Mouse (Mus musculus): ENCODE results near the gene Crcp. TPM values are rescaled to one million over a fixed set of nuclear protein-coding genes. Genes with fewer than 3 reads are reported as not detected.

Crcp gene
- total RNA-seq, 2 experiments from 2014 or later, result 30.1 to 33.7 TPM

DNA sequence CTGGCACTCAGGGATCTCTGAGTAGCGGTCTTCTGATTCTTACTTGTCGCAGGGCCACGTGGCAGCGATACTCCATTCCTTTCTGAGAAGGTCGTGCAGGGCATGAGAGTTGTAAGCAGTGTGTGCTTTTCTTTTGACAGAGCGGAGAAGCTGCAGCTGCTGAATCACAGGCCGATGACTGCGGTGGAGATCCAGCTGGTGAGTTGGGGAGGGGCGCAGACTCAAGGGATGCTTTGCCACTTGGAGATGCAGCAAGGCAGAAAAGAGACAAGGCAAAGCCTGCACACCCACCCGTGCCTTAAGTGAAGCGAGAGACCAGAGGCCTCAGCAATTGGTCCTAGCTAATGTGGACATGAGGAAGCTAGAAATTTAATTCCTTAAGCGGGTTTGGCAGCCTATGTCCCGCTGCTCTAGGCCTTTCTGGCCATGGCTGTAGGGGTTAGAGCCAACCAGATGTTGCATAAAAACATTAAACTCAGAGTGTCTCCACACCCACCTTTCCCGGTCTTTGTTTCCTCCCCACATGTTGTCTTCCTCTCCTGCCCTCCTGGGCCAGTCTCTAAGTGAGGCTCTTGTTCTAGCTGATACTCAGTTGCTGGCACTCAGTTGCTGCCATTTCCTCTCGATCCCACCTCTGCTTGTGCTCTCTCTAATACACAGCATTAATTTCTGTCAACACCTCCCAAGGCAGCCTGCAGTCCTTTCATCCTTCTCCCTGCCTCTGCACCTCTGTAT is 19.9 kb downstream of the Crcp start:
- no peak for DNase-seq (ENCODE audit: low spot score in 2 of 2)
- intact Hi-C loops (cut with DNase I), result no loop called here

DNA sequence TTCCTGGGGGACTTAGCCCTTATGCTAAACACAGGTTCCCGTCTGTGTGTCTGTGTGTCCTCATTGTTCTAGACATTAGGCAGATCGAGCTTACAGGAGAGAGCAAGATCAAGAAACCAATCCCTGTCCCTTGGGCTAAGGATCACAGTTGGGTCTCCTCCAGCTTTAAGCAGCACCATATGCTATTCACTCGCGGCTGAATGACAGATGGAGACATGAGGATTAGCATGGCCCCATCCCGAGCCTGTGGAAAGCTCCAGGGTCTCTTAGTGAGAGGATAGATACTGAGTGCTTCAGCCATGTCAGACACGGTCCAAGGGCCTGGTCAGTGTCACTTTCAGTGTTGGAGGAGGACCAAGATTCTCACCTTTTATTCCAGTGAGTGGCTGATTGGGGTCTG is 21.3 kb downstream of the Crcp start:
- DNase-seq (ENCODE audit: low spot score in 2 of 2), result no peak
- intact Hi-C loops (cut with DNase I), result no loop called here

DNA sequence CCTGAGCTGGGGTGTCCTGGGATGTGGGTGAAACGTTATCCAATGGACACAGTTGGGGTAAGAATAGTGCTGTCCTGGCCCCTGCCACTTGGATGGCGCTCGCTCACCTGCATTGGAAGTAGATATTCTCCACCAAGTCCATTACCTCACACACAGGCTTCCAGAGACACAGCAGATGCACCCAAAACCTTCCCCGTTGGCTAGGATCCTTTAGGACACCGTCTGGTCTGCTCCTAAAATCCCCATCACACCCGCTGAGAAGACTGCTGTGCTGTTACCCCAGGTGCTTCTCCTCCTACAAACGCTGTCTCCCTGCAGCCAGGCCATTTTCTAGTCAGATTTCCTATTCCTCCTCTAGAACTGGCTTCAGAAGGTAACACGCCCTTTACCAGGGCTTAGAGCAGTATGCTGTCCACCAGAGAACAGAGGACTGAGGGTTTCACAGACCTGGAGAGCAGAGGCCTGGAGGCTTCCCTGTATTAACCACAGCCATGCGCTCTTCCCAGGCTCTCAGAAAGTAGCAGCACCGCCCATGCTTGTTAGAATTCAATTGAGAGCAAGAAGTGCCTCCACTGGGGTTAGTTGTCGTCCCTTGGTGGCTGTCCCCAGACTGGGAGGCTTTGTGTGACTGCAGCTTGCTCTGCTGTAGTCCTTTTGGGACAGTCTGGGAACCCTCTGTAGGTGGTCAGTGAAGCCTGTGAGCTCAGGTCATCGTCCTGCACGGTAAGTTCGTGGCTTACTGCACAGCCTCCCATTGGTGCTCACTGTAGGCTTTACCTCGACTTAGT is 22.2 kb downstream of the Crcp start:
- intact Hi-C loops (cut with DNase I), result no loop called here
- no peak for DNase-seq (ENCODE audit: low spot score in 2 of 2)

DNA sequence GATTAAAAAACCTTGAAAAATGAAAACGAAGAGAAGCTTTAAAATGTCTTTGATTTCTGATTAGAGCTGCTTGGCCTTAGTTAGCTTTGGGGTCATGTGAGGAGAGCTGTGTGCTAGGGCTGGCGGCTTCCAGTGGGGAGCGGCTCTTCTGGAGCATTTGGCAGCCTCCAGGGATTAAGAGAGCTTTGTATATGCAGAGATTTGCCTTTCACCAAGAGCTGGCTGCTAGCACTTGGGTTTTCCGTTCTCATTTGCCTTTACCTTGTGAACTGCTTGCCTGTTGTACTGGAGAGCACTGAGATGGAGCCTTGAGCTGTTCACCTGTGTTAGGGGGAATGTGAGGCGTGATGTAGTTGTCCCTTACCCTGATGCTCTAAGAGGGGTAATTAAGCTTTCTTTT is 23.4 kb downstream of the Crcp start:
- intact Hi-C loops (cut with DNase I), result no loop called here
- DNase-seq (ENCODE audit: low spot score in 2 of 2), result peak; percentile 18 to 43

DNA sequence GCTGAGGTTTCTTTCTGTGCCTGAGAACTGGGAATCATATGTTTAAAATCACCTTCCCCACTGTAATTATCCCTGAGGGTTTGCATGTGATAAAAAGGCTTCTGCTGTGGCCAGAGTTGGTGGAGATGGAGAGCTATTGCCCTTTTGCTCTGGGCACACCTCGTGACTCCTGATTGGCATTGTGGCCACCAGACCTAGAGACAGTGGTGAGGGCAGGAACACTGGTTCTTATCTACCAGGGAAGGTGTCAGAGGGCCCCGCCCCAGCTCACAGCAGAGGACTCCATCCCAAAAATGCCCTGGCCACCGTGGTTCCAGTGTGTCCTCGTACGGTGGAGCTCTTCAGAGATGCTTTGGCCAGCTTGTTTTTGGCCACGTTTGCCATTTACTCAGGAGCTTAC is 23.9 kb downstream of the Crcp start:
- DNase-seq (ENCODE audit: low spot score in 2 of 2), result no peak
- intact Hi-C loops (cut with DNase I), result no loop called here

DNA sequence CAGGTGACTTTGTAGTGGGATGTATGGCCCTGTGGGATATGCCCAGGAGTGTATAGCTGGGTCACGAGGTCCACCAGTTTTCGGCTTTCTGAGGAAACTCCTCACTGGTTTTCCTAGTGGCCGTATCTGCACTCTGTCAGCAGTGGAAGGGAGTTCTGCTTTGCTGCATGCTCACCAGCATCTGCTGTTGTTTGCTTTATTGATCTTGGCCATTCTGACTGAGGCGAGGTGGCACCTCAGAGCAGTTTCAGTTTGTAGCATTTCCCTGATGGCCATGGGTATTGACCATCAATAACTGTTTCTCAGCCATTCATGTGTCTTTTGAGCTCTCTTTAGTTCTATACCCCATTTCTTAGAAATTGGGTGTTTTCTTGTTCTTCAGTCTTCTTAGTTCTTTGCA is 26.6 kb downstream of the Crcp start:
- DNase-seq (ENCODE audit: low spot score in 2 of 2), result no peak
- intact Hi-C loops (cut with DNase I), result no loop called here

DNA sequence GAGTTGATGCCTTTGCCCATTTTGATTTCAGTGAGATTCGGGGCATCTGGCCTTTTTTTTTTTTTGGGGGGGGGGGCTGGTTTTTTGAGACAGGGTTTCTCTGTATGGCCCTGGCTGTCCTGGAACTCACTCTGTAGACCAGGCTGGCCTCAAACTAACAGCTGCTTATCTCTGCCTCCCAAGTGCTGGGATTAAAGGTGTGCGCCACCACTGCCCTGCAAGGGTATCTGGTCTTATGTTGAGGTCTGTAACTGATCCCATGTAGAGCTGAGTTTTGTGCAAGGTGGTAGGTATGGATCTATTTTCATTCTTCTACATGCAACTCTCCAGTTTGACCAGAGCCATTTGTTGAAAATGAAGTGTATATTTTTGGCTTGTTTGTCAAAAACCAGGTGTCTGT is 27.2 kb downstream of the Crcp start:
- DNase-seq (ENCODE audit: low spot score in 2 of 2), result no peak
- intact Hi-C loops (cut with DNase I), result no loop called here

DNA sequence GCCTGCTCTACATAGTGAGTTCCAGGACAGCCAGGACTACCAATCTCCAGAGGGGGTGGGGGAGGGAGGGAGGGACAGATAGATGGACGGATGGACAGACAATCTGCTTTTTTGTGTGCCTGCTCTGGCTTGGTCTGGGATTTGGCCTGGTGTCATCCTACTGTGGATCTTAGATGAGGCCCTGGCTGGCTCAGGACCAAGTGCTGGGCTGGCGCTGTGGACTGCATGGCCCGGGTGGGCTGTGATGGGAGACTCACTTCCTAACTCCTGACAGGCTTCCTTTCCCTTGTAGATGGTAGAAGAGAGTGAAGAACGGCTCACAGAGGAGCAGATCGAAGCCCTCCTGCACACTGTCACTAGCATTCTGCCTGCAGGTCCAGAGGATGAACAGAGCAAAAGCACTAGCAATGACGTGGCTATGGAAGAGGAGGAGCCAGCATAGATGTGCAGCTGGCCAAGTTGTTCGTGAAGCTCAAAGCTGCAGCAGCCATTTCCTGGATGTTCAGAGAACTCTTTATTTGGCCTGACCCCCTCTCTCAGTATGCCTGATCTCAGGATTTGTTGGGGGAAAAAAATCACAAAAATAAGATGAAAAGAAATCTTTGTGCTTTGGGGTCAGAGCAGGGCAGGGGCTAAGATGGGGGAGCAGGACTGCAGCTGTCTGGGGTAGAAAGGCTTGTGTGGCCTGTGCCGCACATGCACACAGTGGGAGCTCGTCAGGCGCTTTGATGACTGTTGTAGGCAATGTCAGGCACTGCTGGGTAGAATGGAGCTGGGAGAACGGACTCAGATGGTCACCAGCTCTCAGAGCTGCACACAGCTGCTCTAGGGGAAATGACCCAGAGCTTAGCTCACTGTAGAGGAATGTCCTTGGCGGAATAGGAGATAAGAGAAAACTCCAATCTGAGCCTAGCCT is 30.6 kb downstream of the Crcp start:
- no peak for DNase-seq (ENCODE audit: low spot score in 2 of 2)
- intact Hi-C loops (cut with DNase I), result no loop called here

DNA sequence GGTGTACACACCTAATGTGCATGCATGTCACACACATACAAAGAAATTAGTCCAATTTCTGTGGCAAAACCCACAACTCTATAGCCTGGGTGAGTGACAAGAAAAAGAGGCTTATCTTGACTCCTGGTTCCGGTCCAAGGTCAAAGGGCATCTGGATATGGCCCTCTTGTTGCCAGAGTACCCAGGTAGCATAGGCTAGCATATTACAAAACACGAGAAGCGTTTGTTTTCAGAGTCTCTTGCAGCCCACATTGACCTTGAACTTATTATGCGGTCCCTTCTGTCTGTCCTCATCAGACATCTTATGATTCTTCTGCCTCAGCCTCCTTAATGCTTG is 31.2 kb downstream of the Crcp start:
- intact Hi-C loops (cut with DNase I), result no loop called here

DNA sequence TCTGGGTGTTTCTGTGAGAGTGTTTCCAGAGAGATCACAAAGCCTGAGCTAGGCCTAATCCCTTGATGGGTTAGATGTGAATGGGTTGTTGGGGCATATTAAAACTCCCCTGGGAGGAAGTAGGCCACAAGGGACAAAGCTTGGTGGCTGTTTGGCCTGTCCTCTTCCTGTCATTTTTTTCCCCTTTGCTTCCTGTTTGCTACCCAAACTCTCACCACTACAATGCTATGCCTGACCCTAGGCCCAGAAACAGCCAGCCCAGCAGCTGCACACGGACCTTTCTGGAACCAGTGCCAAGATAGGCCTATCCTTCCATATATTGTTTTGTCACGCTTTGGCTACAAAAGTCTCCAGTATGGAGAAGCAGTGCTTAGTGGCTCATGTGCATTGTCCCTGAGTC is 33.0 kb downstream of the Crcp start:
- intact Hi-C loops (cut with DNase I), result no loop called here

More for the DNA sequence above, 31.2 kb downstream of the Crcp start:
- no peak for DNase-seq (ENCODE audit: low spot score in 2 of 2)

DNA sequence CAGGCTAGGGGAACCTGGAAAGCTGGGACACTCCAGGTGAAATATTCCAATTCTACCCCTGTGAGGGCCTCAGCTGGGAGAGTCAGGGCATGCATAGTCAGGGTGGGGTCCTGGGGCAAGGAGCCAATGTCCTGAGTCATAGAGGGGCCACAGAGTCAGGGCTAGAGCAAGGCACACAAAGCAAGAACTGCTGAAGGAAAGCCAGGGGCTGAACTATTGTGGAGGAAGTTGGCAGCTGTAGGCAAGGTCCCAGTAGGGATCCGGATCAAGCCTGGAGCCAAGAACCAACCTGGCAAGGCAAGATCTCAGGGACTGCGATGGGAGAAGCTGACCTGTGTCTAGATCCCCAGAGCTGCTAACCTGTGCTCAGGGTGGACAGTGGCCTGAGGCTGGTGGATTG is 34.7 kb downstream of the Crcp start:
- no peak for DNase-seq (ENCODE audit: low spot score in 2 of 2)
- intact Hi-C loops (cut with DNase I), result no loop called here

More for the DNA sequence above, 33.0 kb downstream of the Crcp start:
- DNase-seq (ENCODE audit: low spot score in 2 of 2), result no peak

DNA sequence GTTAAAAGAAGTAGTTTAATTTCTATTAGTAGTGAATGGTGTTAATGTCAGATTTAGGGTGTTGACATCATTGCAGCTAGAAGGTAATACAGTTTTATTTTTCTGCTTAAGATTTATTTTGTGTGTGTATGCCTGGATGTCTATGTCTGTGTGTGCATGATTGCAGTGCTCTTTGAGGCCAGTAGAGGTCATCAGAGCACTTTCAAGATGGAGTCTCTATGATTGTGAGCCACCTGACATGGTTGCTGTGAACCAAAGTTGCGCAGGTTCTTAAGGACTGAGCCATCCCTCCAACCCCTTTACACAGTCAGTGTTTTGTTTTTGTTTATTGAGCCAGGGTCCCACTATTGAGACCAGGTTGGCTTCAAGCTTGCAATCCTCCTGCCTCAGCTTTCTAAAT is 36.5 kb downstream of the Crcp start:
- intact Hi-C loops (cut with DNase I), result no loop called here
- DNase-seq (ENCODE audit: low spot score in 2 of 2), result no peak

DNA sequence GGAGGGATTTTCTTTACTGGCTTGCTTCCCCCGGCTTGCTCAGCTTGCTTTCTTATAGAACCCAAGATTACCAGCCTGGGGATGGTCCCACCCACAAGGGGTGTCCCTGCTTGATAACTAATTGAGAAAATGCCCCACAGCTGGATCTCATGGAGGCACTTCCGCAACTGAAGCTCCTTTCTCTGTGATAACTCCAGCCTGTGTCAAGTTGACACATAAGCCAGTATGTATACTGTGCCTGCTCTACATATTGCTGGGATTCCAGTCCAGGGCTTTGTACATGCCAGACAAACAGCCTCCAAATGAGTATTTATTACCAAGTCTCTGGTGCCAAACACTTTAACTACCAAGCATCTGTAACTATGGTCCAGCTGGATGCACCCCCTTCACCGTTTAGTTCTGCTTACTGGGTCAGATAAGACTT is 38.8 kb downstream of the Crcp start:
- intact Hi-C loops (cut with DNase I), result no loop called here

DNA sequence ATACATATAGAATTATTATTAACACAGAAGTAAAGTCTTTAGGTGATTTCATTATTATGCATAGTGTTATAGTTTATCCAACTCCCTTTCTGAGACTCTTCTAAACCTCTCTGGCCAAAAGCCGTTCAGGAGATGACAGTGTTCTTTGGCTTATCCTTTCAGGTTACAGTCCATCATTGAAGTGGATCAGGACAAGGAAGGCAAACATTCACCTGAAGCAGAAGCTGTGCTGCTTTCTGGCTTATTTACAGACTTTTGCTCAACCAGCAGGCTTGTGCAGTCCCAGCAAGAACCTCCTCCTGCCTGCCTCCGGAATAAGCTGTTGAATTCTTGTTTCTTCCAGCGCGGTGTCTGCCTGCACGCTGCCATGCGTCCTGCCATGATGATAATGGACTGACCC is 43.9 kb downstream of the Crcp start, which contains the start of gene Tpst1:
Gene Tpst1 (plus strand): TSS at position 301 of the 400 bp plus-strand sequence.
- DNase-seq (ENCODE audit: low spot score in 2 of 2), result no peak
- intact Hi-C loops (cut with DNase I), result no loop called here

More for the DNA sequence above, 38.8 kb downstream of the Crcp start:
- no peak for DNase-seq (ENCODE audit: low spot score in 2 of 2)

DNA sequence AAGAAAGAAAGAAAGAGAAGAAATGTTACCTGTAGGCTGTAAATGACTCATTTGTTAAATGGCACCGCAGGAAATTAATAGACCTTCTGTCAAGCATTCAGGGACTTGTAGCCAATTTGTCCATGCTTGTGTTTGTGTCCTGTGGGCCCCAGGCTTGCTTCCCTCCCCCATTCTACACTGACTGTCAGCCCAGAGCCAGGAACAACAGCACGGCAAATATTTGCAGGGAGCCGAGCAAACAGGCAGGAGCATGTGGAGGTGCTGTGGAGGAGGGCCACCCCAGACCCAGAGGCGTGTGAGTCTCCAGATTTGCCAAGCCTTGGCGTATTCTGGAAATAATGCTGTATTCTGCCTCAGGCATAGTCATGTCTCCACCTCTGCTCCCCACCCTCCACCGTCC is 45.4 kb downstream of the Crcp start:
- intact Hi-C loops (cut with DNase I), result no loop called here
- no peak for DNase-seq (ENCODE audit: low spot score in 2 of 2)

DNA sequence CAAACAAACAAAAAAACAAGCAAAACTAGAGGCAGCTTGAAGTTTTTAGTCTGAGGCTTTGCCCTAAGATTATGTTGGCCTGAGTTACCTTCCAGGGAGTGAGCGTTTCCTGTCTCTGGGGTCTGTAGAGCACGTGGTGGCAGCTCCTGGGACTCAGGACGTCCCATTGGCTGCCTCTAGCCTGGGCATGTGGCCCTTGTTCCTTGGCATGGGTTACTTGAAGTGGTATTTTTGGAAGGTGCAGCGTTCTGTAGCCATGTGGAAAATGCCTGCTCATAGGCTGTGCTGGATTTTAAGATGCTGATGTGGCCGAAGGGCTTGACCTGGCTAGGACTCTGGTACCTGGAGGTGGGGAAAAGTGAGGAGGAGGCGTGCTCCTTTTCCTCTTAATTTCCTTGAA is 47.3 kb downstream of the Crcp start:
- DNase-seq (ENCODE audit: low spot score in 2 of 2), result no peak
- intact Hi-C loops (cut with DNase I), result loop anchor here (5.0 kb wide), 1 partner anchor 66 kb away; the partner anchor contains the start of gene Kctd7

DNA sequence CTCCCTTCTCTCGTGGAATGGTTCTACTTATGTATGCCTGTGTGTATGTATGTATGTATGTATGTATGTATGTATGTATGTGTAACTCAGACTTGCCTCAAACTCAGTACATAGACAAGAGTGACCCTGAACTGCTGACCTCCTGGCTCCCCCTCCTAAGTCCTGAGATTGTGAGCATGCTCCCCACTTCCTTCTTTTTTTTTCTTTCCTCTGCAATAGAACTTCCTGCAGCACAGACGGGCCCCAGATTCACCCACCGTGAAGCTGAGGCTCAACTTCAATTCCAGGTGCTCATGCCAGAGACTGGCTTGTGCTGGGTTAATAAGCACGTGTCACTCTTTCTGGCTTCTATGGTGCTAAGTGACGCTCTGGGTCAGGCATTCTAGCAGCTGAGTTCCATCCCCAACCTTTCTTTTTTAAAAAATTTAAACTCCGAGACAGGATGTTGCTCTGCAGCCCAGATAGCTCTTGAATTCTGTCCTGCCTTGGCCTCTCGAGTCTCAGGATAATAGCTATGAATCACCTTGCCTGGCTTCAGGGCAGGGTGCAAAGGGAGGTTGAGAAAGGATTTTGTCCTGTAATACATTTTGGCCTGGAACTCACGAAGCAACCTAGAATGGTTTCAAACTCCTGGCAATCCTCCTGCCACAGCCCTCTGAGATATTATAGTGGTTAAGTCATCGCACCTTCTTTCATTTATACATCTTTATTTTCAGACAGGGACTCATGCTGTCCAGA is 49.2 kb downstream of the Crcp start:
- DNase-seq (ENCODE audit: low spot score in 2 of 2), result no peak
- intact Hi-C loops (cut with DNase I), result loop anchor here (5.0 kb wide), 1 partner anchor 64 kb away; the partner anchor contains the start of gene Kctd7

DNA sequence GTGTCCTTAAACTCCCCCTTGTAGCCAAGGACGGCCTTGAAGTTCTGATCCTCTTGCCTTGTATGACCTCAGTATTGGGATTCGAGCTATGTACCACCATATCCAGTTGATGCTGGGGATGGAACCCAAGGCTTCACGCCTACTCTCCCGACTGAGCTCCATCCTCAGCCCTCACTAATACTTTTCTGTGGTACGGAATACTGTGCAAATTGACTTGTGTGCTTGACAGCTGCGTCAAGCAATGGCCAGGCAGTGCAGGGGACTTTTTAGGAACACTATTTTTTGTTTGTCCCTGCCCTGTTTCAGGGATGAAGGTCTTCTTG is 49.7 kb downstream of the Crcp start:
- intact Hi-C loops (cut with DNase I), result loop anchor here (5.0 kb wide), 1 partner anchor 64 kb away; the partner anchor contains the start of gene Kctd7
- DNase-seq (ENCODE audit: low spot score in 2 of 2), result no peak
